In the genomic region with DNA sequence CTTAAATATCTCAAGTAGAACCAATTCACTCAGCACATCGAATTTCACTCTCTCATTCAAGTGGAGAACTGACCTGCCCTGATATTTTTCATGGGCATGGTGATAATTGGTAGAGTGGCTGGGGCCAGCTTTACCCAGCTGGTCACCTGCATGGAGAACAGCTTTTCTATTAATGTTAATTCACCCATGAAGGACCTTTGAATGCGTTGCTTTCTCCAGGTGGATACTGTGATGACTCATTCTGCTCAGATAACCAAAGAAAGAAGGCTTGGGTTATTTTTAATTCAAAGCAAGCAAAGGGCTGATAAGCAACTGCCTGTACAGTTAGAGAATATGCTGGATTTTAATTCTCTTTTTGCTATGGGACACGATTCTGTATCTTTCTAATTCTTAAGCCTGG, we compare ENCODE assay signal across 26 mouse cellular contexts.
"Had no signal": no experiment of that assay in that cellular context is flagged by ENCODE, and none has a peak within 500 bp of the region (broad histone marks: within the 10 kb centered on the region; RNA-seq: fewer than 3 reads in every experiment).

No protein-coding gene starts in this region.

- ATAC-seq: liver, embryonic 12.5 days; midbrain, embryonic 13.5 days; midbrain, embryonic 16.5 days had no signal

- H3K27me3 ChIP-seq: limb, embryonic 13.5 days; liver, embryonic 12.5 days; liver, embryonic 15.5 days; lung, embryonic 15.5 days; megakaryocyte, embryonic 14.5 days; midbrain, embryonic 13.5 days; neural tube, embryonic 13.5 days had no signal

- H3K36me3 ChIP-seq: limb, embryonic 10.5 days; limb, embryonic 13.5 days; liver, embryonic 12.5 days; liver, embryonic 15.5 days; lung, embryonic 15.5 days; midbrain, embryonic 10.5 days; midbrain, embryonic 13.5 days; neural tube, embryonic 13.5 days had no signal

- H3K9ac ChIP-seq: limb, embryonic 13.5 days; liver, embryonic 12.5 days; liver, embryonic 15.5 days; lung, embryonic 15.5 days; midbrain, embryonic 13.5 days; neural tube, embryonic 13.5 days had no signal

- H3K27ac ChIP-seq: kidney, postnatal 0 days; layer of hippocampus, adult 2 months; limb, embryonic 10.5 days; limb, embryonic 13.5 days; liver, embryonic 12.5 days; liver, embryonic 15.5 days; lung, embryonic 15.5 days; midbrain, embryonic 10.5 days; midbrain, embryonic 13.5 days; neural tube, embryonic 13.5 days had no signal

- H3K9me3 ChIP-seq: limb, embryonic 10.5 days; limb, embryonic 13.5 days; liver, embryonic 12.5 days; liver, embryonic 15.5 days; lung, embryonic 15.5 days; megakaryocyte, embryonic 14.5 days; midbrain, embryonic 10.5 days; midbrain, embryonic 13.5 days; neural tube, embryonic 13.5 days had no signal

- H3K4me3 ChIP-seq: layer of hippocampus, adult 2 months; limb, embryonic 10.5 days; limb, embryonic 13.5 days; liver, embryonic 12.5 days; liver, embryonic 15.5 days; lung, embryonic 15.5 days; megakaryocyte, embryonic 14.5 days; midbrain, embryonic 10.5 days; midbrain, embryonic 13.5 days; myocyte; neural tube, embryonic 13.5 days had no signal

- DNase-seq: kidney, adult 18-20 months; kidney, adult 9 months; kidney, postnatal 25 days; layer of hippocampus, adult 9-11 months; liver; lung, adult 18-20 months; lung, postnatal 10 days; lung, postnatal 36 days; retina, postnatal 1 day; right cerebral cortex, postnatal 25 days; spleen, adult 18-20 months; thymus, adult 18-20 months; thymus, postnatal 36 days had no signal

- H3K4me1 ChIP-seq: limb, embryonic 10.5 days; limb, embryonic 13.5 days; liver, embryonic 12.5 days; liver, embryonic 15.5 days; lung, embryonic 15.5 days; megakaryocyte, embryonic 14.5 days; midbrain, embryonic 10.5 days; midbrain, embryonic 13.5 days; neural tube, embryonic 13.5 days had no signal

- H3K4me2 ChIP-seq: limb, embryonic 13.5 days; liver, embryonic 12.5 days; liver, embryonic 15.5 days; lung, embryonic 15.5 days; midbrain, embryonic 13.5 days; neural tube, embryonic 13.5 days had no signal
